Comparison of ENCODE assay signal across 8 mouse cellular contexts in genomic region chr1:141961743-141962142, GRCm38 (mm10).
DNase-seq lines count a peak whose midpoint lies in the region.

No protein-coding gene starts in this region.

- DNase-seq in cerebellum, adult 18-20 months = peak; percentile 7 to 19
- no peak for DNase-seq in cerebellum, adult 11-12 months
- peak; percentile 30 to 40 for DNase-seq in layer of hippocampus, postnatal 10 days (ENCODE audit: low spot score in 2 of 2)
- DNase-seq in layer of hippocampus, adult 9-10 months (ENCODE audit: low spot score) = no peak
- DNase-seq in 416B (ENCODE audit: low read depth) = peak; percentile 49
- DNase-seq in c-Kit-positive CD71-positive TER-119-positive erythroid progenitor cells, embryonic 14.5 days (ENCODE audit: low spot score) = peak; percentile 11
- DNase-seq in retina, adult 2 months (ENCODE audit: low read depth, low spot score) = peak; percentile 0
- DNase-seq in gastrocnemius, postnatal 25 days = no peak

Comparison
In these comparisons a context has a peak if more than half of its experiments do, and no peak if none do; other contexts are left out.
1. DNase-seq: peak in cerebellum, adult 18-20 months (2 of 2), layer of hippocampus, postnatal 10 days (2 of 2), 416B (single experiment), c-Kit-positive CD71-positive TER-119-positive erythroid progenitor cells, embryonic 14.5 days (single experiment) and retina, adult 2 months (single experiment); none in cerebellum, adult 11-12 months (single experiment), layer of hippocampus, adult 9-10 months (single experiment) and gastrocnemius, postnatal 25 days (single experiment).